Mouse (Mus musculus): ENCODE results near the gene Pcx.

Gene Pcx

DNA sequence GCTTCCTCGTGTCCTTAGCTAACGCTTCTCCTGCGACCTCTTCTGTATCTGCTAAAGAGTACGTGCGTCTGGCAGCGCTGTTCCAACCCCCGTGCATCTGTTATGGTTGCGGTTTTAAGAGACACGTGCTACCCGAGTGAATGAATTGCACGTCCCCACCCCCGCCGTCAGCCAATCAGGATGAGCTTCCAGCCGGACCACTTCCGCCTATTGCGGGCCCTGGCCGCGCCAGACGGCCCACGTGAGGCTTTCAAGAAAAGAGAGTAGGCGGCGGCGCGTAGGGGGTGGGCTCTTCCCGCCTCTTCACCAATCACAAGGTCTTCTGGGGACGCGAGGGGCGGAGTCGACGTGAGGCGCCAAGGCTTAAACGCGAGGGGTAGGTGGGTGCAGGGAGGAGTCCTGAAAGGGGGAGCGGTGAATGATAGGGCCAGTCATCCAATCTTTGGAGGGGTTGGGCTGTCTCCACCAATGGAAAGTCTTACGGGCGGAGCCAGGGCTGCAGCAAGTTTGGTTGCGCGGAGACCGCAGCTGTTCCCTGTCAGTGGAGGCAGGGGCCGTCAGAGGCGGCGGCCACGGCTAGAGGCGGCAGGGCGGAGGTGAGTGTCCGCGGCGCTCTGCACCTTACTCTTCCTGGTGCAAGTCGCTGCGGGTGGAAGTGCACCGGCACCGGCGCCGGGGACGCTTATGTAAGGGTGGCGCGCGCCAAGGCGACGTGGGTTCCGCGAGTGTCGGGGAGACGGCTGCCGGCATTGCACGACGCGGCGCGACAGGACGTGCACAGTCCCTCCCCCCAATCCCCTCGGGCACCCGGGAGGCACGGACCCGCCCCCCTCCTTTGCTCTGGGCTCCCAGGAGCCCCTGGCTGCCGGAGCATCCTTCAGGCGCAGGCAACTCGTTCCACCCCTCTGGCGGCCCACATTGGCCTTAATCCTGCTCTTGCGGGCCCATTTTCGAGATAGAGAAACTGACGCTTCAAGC, at the start of gene Pcx:
Gene Pcx (plus strand): TSS at position 487 of the 978 bp plus-strand sequence.
- TF ChIP-seq GATA4 (IDR thresholded peaks at IDR 0.05; ENCODE audit: insufficient replicate concordance, low read length) = no peak

DNA sequence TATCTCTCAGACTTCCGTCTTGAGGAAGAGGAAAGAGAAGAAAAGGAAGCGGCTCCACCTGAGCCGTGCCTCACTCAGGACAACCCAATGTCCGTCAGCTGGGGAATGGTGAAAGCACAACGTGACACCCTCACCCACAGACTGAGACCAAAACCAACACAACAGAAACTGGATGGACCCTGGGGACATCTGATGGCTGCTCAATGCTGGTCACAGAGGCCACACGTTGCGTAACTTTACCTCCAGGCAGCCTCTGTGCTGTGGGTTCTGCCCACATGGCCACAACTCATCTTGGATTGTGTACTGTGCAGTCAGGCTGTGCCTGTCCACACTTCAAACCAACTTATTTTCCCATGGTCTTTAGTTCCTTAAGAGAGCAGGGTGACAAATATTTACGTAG, 48.3 kb upstream of the Pcx start:
- TF ChIP-seq GATA4 (IDR thresholded peaks at IDR 0.05; ENCODE audit: insufficient replicate concordance, low read length) = no peak

DNA sequence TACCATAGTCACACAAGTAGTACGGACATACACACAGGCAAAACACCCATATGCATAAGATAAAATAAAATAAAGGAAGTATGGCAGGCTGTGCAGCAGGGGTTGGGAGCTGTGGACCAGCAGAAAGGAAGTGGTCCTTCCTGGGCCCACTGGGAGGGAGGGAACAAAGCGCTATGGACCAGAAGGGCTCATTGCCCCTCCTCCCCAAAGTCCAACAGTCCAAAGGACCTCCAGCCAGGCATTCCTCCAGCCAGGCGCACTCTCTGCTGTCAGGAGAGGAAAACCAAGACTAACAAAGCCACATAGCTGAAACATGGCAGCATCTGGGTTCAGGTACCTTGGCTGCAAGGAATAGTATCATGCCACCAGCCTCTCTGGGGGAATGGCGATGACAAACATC, 45.6 kb upstream of the Pcx start:
- no peak for TF ChIP-seq GATA4 (IDR thresholded peaks at IDR 0.05; ENCODE audit: insufficient replicate concordance, low read length)

DNA sequence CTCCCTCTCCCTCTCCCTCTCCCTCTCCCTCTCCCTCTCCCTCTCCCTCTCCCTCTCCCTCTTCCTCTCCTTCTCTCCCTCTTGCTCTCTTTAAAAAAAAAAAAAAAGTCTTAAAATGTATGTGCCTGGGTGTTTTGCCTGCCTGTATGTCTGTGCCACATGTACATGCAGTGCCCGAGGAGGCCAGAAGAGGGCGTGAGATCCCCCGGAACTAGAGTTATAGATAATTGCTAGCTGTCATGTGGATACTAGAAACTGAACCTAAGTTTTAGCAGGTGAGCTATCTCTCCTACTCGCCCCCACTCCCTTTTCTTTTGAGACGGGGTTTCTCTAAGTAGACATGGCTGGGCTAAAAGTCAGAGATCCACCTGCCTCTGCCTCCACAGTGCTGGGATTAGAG, 41.9 kb upstream of the Pcx start:
- TF ChIP-seq GATA4 (IDR thresholded peaks at IDR 0.05; ENCODE audit: insufficient replicate concordance, low read length) = no peak

DNA sequence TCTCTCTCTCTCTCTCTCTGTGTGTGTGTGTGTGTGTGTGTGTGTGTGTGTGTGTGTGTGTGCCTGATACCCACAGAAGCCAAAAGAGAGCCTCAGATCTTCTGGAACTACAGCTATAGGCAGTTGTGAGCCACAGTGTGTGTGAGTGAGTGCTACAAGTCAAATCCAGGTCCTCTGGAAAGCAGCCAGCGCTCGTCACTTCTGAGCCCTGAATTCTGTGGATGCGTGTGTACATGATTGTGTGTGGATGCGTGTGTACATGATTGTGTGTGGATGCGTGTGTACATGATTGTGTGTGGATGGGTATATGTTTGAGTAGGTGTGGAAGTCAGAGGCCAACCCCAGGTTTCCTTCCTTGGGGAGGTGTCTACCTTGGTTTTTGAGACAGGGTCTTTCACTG, 36.7 kb upstream of the Pcx start:
- no peak for TF ChIP-seq GATA4 (IDR thresholded peaks at IDR 0.05; ENCODE audit: insufficient replicate concordance, low read length)

DNA sequence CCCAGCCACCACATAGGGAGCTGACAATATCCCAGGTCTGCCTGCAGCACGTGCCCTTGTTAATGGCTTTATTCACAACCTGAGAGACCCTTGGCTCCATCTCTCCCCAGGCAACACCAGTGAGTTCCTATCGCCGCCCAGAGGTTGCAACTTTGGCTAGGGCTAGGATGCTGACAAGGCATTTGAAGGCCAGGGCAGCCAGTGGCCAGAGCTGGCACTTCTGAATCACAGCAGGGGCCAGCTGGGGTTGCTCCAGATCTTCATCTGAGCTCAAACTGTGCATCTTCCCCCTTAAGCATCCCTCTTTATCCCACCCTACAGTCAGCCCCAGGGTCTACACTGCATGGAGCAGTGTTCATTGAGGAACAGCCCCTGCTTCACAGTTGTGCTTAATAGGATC, 35.5 kb upstream of the Pcx start:
- no peak for TF ChIP-seq GATA4 (IDR thresholded peaks at IDR 0.05; ENCODE audit: insufficient replicate concordance, low read length)

DNA sequence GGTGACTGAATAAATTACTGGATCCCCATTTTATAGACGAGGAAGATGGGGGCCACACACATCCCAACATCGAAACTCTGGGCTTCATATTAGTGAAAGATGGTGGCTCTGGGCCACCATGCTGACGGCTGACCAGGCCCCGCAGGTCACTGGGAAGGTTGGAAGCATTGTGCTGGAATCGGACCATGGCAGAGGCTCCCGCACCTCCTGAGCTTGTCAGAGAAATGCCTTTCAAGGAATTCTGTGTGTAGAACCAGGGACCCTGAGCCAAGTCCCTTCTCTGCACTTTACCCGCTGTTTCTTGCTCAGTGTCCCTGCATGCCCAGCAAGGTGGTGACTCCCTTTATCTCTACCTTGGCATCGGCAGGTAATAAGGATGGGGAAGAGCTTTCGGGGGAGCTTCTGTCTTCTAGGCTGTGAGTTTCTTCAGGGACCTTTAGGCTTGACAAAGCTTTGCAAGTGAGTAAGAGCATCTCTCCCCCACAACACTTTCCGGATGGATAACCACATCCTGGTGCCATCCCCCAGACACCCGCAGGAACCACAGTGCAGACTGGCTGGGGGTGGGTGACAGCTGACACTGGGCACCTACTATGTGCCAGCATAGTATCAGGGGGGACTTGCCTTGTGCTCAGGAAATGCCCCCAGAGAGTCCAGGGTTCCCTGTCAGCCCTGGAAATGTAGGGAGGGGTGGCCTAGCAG, 34.9 kb upstream of the Pcx start:
- TF ChIP-seq GATA4 (IDR thresholded peaks at IDR 0.05; ENCODE audit: insufficient replicate concordance, low read length) = no peak

DNA sequence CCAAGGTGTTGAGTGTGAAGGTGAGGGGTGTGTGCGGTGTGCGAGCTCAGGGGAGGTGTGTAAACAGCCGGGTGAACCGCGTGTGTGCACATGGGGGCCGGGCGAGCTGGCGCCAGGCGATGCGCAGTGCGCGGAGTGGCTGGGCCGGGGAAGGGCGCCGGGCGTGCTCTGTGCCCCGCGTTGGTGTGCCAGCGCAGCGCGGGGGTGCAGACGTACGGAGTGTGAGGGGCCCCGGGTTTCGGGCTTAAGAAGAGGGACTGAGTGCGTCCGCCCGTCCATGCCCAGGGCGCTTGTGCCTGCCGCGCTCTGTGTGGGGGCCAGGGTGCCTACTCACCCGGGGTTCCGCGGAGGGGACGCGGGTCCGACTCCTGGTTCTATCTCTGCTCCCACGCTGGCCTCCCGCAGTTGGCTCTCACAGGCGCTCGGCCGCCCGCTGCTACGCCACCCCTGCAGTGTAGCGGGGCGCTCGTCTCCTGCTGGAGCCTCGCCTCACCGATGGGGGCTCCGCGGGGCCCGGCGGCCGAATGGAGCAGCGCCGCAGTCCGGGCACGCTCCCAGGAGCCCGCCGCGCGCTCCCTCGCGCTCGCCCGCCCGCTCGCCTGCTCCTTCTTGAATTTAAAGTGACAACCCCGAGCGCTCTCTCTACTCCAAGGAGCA, 33.5 kb upstream of the Pcx start:
- no peak for TF ChIP-seq GATA4 (IDR thresholded peaks at IDR 0.05; ENCODE audit: insufficient replicate concordance, low read length)

DNA sequence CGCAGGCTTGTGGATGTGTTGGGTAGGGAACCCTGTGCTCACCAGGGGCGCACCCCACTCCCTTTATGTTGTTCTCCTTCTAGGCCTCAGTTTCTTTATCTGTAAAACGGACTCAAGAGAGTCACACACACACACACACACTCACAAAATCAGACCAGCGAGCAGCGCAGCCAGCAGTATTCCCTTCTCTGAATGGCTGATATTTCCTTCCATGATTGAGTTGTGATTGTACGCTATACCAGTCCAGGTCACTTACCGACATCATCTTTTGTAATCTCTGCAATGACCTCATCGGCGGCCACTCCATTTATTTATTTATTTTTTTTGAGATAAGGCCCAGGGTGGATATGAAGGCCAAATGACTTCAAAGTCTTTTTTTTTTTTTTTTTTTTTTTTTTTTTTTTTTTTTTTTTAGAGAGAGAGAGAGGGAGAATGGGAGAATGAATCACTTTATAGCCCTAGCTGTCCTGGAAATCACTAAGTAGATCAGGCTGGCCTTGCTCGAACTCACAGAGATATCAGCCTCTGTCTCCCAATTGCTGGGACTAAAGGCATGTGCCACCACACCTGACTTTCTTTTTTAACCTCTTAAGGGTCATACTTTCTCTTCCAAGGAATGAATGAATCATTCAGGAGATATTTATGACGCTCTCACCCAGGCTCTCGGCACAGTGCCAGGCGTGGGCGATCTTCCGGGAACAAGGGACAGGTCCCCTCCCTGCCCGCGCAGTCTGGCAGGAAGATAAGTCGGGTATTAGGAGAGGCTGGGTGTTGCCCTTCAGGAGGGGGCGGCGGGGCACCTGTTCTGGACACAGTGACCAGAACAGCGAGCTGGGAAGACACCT, 32.7 kb upstream of the Pcx start, which contains the start of gene Syt12:
Gene Syt12 (minus strand): TSS at position 103 of the 845 bp plus-strand sequence.
- no peak for TF ChIP-seq GATA4 (IDR thresholded peaks at IDR 0.05; ENCODE audit: insufficient replicate concordance, low read length)

DNA sequence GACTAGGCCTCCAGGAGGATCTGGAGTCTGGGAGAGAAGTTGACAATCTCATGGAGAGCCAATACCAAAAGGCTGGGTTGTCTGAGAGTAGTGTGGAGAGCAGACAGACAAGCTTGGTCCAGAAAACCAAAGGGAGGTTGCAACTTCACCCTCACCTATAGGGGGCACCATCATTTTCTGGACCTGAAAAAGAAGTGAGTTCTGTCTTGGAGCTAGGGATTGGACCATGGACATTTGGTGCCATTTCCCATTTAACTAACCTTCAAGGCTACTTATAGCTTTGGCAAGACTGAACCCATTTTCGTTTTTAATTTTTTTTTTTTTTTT, 32.1 kb upstream of the Pcx start:
- no peak for TF ChIP-seq GATA4 (IDR thresholded peaks at IDR 0.05; ENCODE audit: insufficient replicate concordance, low read length)

DNA sequence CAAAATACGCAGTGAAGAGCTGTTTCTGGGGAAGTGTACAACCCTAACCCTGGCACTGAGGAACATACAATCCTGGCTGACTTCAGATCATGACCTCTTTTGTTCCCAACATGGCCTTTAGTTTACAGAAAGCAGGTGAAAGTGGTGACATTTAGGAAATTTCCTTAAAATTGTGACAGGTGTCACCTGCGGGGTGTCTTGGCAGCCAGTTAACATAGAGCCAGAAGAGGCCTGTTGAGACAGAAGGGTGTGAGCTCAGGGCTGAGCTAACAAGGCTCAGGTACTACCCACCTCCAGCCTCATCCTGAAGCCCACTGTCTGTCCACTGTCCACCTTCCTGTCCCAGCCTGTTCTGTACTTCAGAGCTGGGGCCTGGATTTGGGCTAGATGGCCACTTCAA, 30.2 kb upstream of the Pcx start:
- TF ChIP-seq GATA4 (IDR thresholded peaks at IDR 0.05; ENCODE audit: insufficient replicate concordance, low read length) = no peak

DNA sequence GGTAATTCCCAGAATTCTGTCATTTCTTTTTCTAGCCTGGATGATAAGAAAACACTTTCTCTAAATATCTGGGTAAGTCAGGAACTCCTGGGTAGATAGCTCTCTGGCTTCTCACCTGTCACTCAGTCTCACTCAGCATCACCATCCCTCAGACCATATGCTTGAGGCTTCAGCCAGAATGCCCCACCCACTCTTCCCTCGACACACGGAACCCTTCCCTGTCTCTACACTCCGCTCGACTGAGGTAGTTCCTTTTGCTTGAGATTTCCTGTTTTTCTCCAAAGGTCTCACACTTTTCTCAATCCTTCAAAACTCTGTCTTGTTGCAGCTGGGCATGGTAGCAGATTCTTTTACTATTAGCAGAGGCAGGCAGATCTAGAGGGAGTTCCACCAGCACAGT, 28.9 kb upstream of the Pcx start:
- no peak for TF ChIP-seq GATA4 (IDR thresholded peaks at IDR 0.05; ENCODE audit: insufficient replicate concordance, low read length)

DNA sequence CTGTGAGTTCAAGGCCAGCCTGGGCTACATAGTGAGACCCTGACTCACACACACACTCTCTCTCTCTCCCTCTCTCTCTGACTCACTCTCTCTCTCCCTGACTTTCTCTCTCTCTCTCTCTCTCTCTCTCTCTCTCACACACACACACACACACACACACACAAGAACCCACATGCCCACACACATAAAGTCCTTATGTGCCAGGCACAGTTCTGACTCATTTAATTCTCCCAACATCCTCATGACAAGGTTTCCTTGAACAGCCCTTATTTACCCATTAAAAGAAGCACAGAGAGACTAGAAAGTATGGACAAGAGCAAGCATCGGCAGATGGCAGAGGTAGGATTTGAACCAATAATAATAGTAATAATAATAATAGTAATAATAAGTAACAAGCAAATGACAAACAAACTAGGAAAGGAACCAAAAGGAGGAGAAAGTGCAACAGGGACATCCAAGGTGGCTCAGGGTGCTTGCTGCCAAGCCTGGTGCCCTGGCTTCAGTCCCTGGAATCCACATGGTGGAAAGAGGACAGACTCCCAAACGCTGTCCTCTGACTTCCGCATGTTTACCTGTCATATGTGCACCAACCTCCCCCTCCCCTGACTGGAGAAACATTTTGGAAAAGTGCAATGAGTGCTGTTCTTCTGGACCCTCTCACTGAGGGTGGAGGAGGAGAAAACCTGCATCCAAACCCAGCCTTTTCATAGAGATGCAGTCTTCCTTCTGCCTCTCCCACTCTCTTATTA, 28.0 kb upstream of the Pcx start:
- no peak for TF ChIP-seq GATA4 (IDR thresholded peaks at IDR 0.05; ENCODE audit: insufficient replicate concordance, low read length)

DNA sequence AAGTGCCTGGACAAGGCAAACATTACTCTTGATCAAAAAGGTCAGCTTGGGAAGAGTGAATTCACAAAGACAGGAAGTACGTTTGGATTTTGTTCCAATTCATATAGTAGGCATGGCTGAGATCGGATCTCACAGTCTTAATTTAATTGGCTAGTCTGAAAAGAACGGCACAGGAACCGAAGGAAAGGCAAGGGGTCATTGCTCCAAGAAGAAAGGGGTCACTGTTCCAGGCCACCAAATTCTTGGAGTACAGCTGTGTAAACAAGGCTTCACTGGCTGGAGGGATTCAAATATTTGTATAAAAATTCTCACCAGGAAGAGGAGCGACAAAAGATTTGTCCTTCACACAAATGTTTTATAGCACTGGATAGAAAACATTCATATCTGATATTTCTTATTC, 25.3 kb upstream of the Pcx start:
- no peak for TF ChIP-seq GATA4 (IDR thresholded peaks at IDR 0.05; ENCODE audit: insufficient replicate concordance, low read length)

Measured in liver, adult (tissue).